Mouse (Mus musculus) ES-Bruce4 (cell line): Measurements from ENCODE around the gene Entpd6.

Source experiments
- CTCF ChIP-seq: IDR thresholded peaks from one replicate; pipeline ENCODE4 v1.8.1; 2011; ENCODE audit warnings: low read depth, low read length
- POLR2A ChIP-seq: IDR thresholded peaks from one replicate; pipeline ENCODE4 v1.8.1; 2011; ENCODE audit warnings: low read length; ENCODE audit not compliant: insufficient read depth

GRCm38 (mm10) chr2:150816676-150817402, 68.0 kb downstream of the Entpd6 start:
- no peak for TF ChIP-seq CTCF
- no peak for TF ChIP-seq POLR2A
